Mouse (Mus musculus) G1E (cell line): ENCODE measurements around the gene Tnfsf14.

Experiments used
- CTCF ChIP-seq: IDR thresholded peaks from 2 replicates; pipeline ENCODE4 v1.5.1; 2012; ENCODE audit warnings: low read depth, low read length, inconsistent platforms, mixed read lengths
- GATA1 ChIP-seq: IDR thresholded peaks from 2 replicates; pipeline ENCODE4 v1.6.1; 2012; ENCODE audit warnings: borderline replicate concordance, low read length, inconsistent platforms, mixed read lengths

DNA sequence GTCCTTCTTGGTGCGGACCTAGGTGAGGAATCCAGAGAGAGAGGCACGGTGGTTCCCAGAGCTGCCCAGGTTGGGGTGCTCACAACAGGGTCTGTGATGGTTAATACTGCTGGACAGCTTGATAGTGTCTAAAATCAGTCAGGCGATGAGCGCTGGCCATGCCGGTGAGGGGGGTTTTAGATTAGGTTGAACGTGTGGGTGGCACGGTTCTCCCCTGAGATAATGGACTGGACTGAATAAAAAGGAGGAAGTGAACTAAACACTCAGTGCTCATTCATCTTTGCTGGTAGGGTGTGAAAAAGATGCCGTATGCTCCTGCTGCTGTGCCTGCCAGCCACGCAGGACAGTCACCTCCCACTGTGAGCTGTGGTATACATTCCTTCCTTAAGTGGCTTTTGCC, 29.3 kb upstream of the Tnfsf14 start:
- TF ChIP-seq CTCF: no peak
- TF ChIP-seq GATA1: no peak
